Mouse (Mus musculus): ENCODE data around the gene Vmn2r26. TPM values are rescaled to one million over a fixed set of nuclear protein-coding genes. Genes with fewer than 3 reads are reported as not detected.
"Not testable (repeated sequence)": the region's sequence is repeated elsewhere in the genome, so short reads cannot be mapped to it uniquely, and the experiment has no call there.

The Vmn2r26 gene
- not detected in 2 replicates for total RNA-seq (2021)
- long read RNA-seq = 0 reads

DNA sequence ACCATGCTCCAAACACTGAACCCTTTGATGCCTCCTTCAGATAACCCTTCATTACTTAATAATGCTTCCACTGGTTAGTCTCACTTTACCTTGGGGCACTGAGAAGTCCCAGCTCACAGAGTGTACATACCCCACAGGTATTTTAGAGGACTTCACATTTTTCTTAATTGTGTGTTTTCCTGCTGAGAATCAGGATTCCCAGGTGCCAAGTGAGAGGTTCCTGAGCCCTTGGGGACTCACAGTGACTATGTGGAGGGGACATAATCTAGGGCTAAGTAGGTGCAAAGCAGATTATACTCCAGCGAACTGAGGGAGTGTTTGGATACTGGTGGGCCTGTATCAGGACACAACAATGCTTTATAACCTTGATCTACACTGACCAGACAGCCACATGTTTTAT lies at the start of gene Vmn2r26:
TSS of gene Vmn2r26 (plus strand) at position 301 of the 400 bp plus-strand sequence.
- DNase-seq = not testable (repeated sequence)

DNA sequence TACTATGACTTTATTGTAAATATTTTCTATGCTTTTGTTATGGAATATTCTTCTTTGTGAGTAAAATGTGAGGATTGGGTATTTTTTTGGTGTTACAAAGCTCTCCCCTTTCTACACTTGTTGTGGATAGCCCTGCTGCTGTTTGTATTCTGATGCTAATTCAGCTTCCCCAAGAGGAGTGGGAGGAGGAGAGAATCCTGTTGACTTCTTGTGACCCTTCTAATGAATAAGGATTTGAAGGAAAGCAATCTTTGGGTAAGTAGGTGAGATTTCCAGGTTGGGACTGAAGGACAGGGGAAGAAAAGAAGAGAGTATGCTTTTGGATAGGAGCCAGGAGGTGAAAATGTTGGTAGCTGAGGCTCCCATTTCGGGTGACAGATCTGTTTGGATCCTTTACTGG lies 3.5 kb upstream of the Vmn2r26 start:
- no peak for DNase-seq

DNA sequence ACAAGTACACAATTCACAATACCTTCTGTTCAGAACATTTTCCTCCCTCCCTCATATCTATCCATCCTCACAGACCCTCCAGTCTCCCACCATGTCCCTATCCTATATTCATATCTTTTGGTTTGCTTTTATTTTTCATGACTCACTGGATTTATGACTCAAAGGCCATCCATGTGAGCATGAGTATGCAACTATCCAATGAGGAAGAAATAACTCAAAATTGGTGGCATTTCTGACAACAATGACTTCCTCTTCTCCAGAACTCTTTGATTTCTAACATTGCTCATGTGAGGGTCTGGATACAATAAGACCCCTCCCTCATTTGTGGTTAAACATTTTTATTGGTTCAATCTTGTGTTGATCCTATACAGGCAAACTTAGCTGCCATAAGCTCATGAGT lies 24.0 kb downstream of the Vmn2r26 start:
- DNase-seq = no peak

- DNase-seq = not testable (repeated sequence)
These were observed 29.2 kb downstream of the Vmn2r26 start for GRCm38 (mm10) chr6:124053611-124054010.

- no peak for DNase-seq
These were observed 78.0 kb downstream of the Vmn2r26 start for GRCm38 (mm10) chr6:124102334-124102733.

Other genes starting within 250 kb of the Vmn2r26 start
- gene Vmn2r24, start 245.7 kb upstream of the Vmn2r26 start, total RNA-seq (2021) = not detected in 2 replicates
- not detected in 2 replicates for gene Vmn2r25, start 171.1 kb upstream of the Vmn2r26 start, total RNA-seq (2021)
- gene Vmn2r27, start 207.3 kb downstream of the Vmn2r26 start, total RNA-seq (2021) = not detected in 2 replicates